Mouse (Mus musculus) C2C12 (cell line): ENCODE measurements around the gene 2510002D24Rik.

Experiments used
- CTCF ChIP-seq: IDR thresholded peaks from one replicate; pipeline ENCODE4 v1.5.1; 2011; ENCODE audit not compliant: control insufficient read depth, insufficient read depth, insufficient read length
- FOSL1 ChIP-seq: IDR thresholded peaks from one replicate; pipeline ENCODE4 v1.8.0; 2011; ENCODE audit warnings: mild to moderate bottlenecking, low read length; ENCODE audit not compliant: poor library complexity, insufficient read depth, severe bottlenecking
- MAX ChIP-seq: IDR thresholded peaks from one replicate; pipeline ENCODE4 v1.6.1; 2011; ENCODE audit warnings: mild to moderate bottlenecking, control low read depth
- MYOG ChIP-seq: IDR thresholded peaks from one replicate; pipeline ENCODE4 v1.6.1; 2011; ENCODE audit not compliant: control insufficient read depth, insufficient read length; ENCODE audit errors: extremely low read depth
- USF1 ChIP-seq: IDR thresholded peaks from one replicate; pipeline ENCODE4 v1.6.1; 2011; ENCODE audit warnings: low read depth, mild to moderate bottlenecking, control low read depth, moderate library complexity

DNA sequence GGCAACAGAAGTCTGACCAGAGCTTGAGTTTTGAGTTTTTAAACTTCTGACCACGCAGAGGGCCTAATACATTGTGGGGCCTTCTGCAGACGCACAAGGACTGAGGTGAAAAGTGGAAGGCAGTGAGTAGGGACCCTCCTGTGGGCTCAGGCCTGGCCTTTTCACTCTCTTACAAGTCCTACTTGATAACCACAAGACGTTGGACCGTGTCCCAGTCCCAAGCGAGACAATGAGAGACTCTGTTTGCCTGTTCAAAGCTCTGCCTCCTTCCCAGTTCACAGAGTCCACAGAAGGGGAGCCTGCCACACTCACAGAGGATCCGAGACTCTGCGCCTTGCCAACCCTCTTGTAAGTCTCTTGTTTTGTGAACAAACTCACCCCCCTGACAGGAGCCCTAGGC lies 39.7 kb upstream of the 2510002D24Rik start:
- TF ChIP-seq CTCF (no peak), USF1 (no peak), MAX (no peak), MYOG (no peak), FOSL1 (no peak)
